Mouse (Mus musculus) frontal cortex, adult 2 months (tissue): ENCODE data around the gene Ddx21. TPM values are rescaled to one million over a fixed set of nuclear protein-coding genes. Genes with fewer than 3 reads are reported as not detected.
A peak's percentile ranks its signal among the peaks of the same experiment; 100 is the strongest.
"Not testable (repeated sequence)": the region's sequence is repeated elsewhere in the genome, so short reads cannot be mapped to it uniquely, and the experiment has no call there.

ENCODE experiments used
- DNase-seq, 2 experiments: peaks; one replicate each; pipeline ENCODE4 v3.0.0; 2022; ENCODE audit warnings: low spot score in 1 of 2; ENCODE audit errors: extremely low spot score in 1 of 2
- polyA plus RNA-seq: library from polyadenylated mRNA; depleted of rRNA; stranded (reverse); fragments of >200 nt; gene quantifications from 2 replicates; pipeline ENCODE4 v1.2.3, GENCODE M21; 2012; rRNA removed

Gene Ddx21
- 17.3 and 20.8 TPM in 2 replicates for polyA plus RNA-seq

- DNase-seq, result peak; percentile 67 to 92
These were observed at the start of gene Ddx21 for GRCm38 (mm10) chr10:62602177-62603040. Gene Ddx21, minus strand, starts transcription at chr10:62602281.

GRCm38 (mm10) chr10:62650881-62651810 lies 49.1 kb upstream of the Ddx21 start, which contains the start of gene Ddx50:
Gene Ddx50, minus strand, starts transcription at chr10:62651218.
- DNase-seq, result peak; percentile 99 to 100

GRCm38 (mm10) chr10:62650358-62650782 lies 48.3 kb upstream of the Ddx21 start:
- DNase-seq, result no peak

- DNase-seq, result no peak
These were observed 2.1 kb upstream of the Ddx21 start for GRCm38 (mm10) chr10:62604161-62604560.

- DNase-seq, result no peak
These were observed 1.4 kb upstream of the Ddx21 start for GRCm38 (mm10) chr10:62603233-62604030.

- DNase-seq, result no peak
These were observed 276 bp downstream of the Ddx21 start for GRCm38 (mm10) chr10:62601833-62602176.

GRCm38 (mm10) chr10:62601053-62601791 lies 859 bp downstream of the Ddx21 start:
- DNase-seq, result no peak

- no peak for DNase-seq
These were observed 2.0 kb downstream of the Ddx21 start for GRCm38 (mm10) chr10:62600056-62600455.

GRCm38 (mm10) chr10:62599311-62599710 lies 2.8 kb downstream of the Ddx21 start:
- not testable (repeated sequence) for DNase-seq

- no peak for DNase-seq
These were observed 9.6 kb downstream of the Ddx21 start for GRCm38 (mm10) chr10:62592496-62592895.

GRCm38 (mm10) chr10:62590200-62590599 lies 11.9 kb downstream of the Ddx21 start:
- DNase-seq, result peak; percentile 91 to 97

GRCm38 (mm10) chr10:62588616-62589015 lies 13.5 kb downstream of the Ddx21 start:
- no peak for DNase-seq

- no peak for DNase-seq
These were observed 18.8 kb downstream of the Ddx21 start for GRCm38 (mm10) chr10:62583245-62583644.

GRCm38 (mm10) chr10:62582701-62583100 lies 19.4 kb downstream of the Ddx21 start:
- DNase-seq, result no peak

- no peak for DNase-seq
These were observed 19.8 kb downstream of the Ddx21 start for GRCm38 (mm10) chr10:62582263-62582662.

- not testable (repeated sequence) for DNase-seq
These were observed 23.0 kb downstream of the Ddx21 start for GRCm38 (mm10) chr10:62579129-62579528.

- peak; percentile 99 for DNase-seq
These were observed 23.6 kb downstream of the Ddx21 start, which contains the start of gene Kif1bp for GRCm38 (mm10) chr10:62578338-62579100. Gene Kif1bp, minus strand, starts transcription at chr10:62578457.

- peak; percentile 24 to 61 for DNase-seq
These were observed 24.3 kb downstream of the Ddx21 start for GRCm38 (mm10) chr10:62577673-62578337.
